Mouse (Mus musculus) forebrain, embryonic 10.5 days (tissue): ENCODE data around the gene Esrp2. TPM values are rescaled to one million over a fixed set of nuclear protein-coding genes. Genes with fewer than 3 reads are reported as not detected.

Experiments
- DNase-seq: peaks from one replicate; pipeline ENCODE4 v3.0.0-alpha.2; 2017; ENCODE audit warnings: low spot score; ENCODE audit errors: extremely low spot score
- H3K27ac ChIP-seq: fragments of 300-500 bp; sonication (generic); 2 replicates; pipeline ENCODE4 v1.5.1; 2016; ENCODE audit warnings: mild to moderate bottlenecking
- H3K27me3 ChIP-seq: fragments of 300-500 bp; sonication (generic); 2 replicates; pipeline ENCODE4 v1.6.1; 2016; ENCODE audit warnings: mild to moderate bottlenecking; ENCODE audit not compliant: poor library complexity, severe bottlenecking
- H3K36me3 ChIP-seq: fragments of 300-500 bp; sonication (generic); replicated peaks from 2 replicates; pipeline ENCODE4 v1.6.1; 2016; ENCODE audit warnings: mild to moderate bottlenecking, moderate library complexity
- H3K4me1 ChIP-seq: fragments of 300-500 bp; sonication (generic); 2 replicates; pipeline ENCODE4 v1.6.1; 2016
- H3K4me3 ChIP-seq: fragments of 300-500 bp; sonication (generic); 2 replicates; pipeline ENCODE4 v1.5.1; 2016; ENCODE audit warnings: mild to moderate bottlenecking, moderate library complexity
- H3K9me3 ChIP-seq: fragments of 300-500 bp; sonication (generic); 2 replicates; pipeline ENCODE4 v1.6.1; 2016; ENCODE audit warnings: mild to moderate bottlenecking, moderate library complexity
- WGBS: fragments of 180-500 bp; shearing (Covaris S2); methylation state at CpG from one replicate; pipeline ENCODE4 v1.1.7; 2016; 5-methylcytosine and 5-hydroxymethylcytosine counted together
- polyA plus RNA-seq: library from polyadenylated mRNA; unstranded; fragments of >200 nt; fragmentation: Nextera tagmentation; extraction: Ambion mirVana; gene quantifications from 2 replicates; pipeline ENCODE4 v1.2.1, GENCODE M21; 2016

Esrp2 gene
- polyA plus RNA-seq = 2.0 and 2.6 TPM in 2 replicates

DNA sequence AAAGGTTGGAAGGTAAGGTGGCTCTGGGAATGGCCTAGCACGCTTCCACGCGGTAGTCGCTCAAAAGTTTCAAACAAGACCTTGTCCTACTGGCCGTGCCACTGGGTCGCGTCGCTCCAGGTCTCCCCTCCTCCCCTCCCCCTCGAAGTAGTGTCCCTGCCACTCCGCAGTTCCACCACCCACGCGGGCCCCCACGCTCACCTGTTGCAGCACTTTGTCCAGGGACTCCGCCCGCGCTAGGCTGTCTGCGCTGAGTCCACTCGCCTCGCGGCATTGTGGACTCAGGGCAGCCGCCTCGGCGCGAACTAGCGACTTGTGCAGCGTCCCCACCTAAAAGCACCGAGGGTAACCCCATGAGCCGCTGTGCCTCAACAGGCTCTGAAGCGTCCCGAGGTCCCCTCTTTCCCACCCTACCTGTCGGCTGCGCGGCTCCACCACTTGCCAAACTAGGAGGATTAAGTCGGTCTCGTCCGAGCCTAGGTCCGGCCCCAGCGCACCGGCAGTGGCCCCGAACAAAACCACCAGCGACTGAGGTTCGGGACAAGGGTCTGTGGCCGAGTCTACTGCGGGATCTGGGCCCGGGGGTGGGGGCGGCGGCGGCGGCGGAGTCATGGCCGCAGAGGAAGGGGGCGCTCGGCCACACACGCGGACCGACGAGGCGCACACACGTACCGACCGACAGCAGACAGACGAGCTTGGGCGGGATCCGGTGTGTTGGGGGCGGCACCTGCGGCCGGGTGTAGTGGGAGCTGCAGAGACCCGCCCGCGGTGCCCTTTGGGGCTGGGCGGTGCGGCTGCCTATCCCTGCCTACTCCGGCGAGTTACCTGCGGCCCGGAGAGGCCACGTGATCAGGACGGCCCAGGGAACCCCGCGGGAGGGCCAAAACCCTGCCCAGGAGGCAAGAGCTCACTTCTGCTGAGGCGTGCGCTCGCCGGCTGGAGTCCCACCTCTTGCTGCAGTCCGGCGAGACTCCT, at the start of gene Esrp2:
Esrp2 (minus strand) TSS at position 819 of the 975 bp plus-strand sequence.
- Histone ChIP-seq H3K4me1 (peaks cover 46% of the 10 kb centered on the region), H3K27me3 (peaks cover 84% of the 10 kb centered on the region), H3K4me3 (peak within 1 kb of the TSS; percentile 59), H3K9me3 (no peaks in the 10 kb centered on the region), H3K27ac (peak within 1 kb of the TSS; percentile 62; the same call in 1 of the 2 replicates), H3K36me3 (peaks cover 21% of the 10 kb centered on the region)
- DNase-seq = peak; percentile 41
- WGBS = under 1% methylated on average over 86 of the region's 86 CpGs

DNA sequence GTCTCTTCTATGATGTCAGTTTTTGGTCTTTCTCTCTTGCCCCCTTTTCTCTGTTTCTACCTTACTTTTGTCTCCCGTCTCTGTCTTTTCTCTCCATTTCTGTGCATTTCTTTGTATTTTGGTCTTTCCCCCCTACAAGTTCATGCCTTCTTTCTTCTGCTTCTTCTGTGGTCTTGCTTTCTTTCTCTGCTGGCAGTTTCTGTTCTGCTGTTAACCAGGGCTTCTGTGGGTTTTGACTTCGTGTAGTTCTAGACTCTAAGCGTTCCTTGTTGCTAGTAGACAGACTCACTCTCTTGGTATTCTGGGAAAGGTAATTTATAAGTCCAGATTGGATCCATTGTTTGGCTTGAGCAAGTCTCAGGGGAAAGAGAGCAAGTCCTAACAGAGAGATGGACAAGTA, 49.6 kb upstream of the Esrp2 start:
- H3K27ac ChIP-seq = no peak overlapping the region
- 95% methylated on average over 3 of the region's 3 CpGs for WGBS
- H3K4me1 ChIP-seq = no peaks in the 10 kb centered on the region
- no peaks in the 10 kb centered on the region; the same call in 1 of the 2 replicates for H3K9me3 ChIP-seq
- H3K27me3 ChIP-seq = no peaks in the 10 kb centered on the region
- no peak overlapping the region for H3K4me3 ChIP-seq
- peaks cover 89% of the 10 kb centered on the region for H3K36me3 ChIP-seq
- DNase-seq = no peak

DNA sequence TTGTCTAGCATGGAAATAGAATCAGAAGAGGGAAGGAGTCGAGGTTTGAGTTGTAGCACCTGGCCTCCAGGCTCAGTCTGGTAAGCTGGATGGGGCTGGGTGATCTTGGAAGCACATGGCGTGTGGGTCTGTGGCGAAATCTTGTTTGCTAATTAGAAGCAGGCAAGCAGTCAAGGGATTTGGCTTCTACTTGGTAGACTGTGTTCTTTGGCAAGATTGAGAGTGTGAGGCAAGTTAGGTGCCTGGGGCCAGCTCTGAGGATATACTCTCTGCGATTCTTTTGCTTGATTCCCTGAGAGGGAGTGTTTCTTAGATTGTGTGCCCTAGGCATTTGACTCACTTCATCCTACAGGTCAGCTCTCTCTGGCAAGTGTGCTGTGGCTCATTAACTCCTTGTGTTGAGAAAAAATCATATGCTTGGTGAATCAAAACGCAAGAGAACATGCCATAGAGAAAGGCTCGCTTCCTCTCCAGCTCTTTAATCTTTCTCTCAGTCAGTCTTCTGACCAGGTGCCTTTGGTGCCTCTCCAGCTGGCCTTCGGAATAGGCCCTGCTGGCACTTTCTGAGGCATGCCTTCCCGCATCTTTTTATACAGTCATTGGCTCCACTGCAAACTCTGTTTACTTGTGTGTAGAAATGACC, 49.0 kb upstream of the Esrp2 start:
- no peaks in the 10 kb centered on the region for H3K4me1 ChIP-seq
- H3K4me3 ChIP-seq = no peak overlapping the region
- no peak overlapping the region for H3K27ac ChIP-seq
- no peaks in the 10 kb centered on the region for H3K27me3 ChIP-seq
- 91% methylated on average over 8 of the region's 8 CpGs for WGBS
- DNase-seq = no peak
- H3K36me3 ChIP-seq = peaks cover 84% of the 10 kb centered on the region
- no peaks in the 10 kb centered on the region; the same call in 1 of the 2 replicates for H3K9me3 ChIP-seq

DNA sequence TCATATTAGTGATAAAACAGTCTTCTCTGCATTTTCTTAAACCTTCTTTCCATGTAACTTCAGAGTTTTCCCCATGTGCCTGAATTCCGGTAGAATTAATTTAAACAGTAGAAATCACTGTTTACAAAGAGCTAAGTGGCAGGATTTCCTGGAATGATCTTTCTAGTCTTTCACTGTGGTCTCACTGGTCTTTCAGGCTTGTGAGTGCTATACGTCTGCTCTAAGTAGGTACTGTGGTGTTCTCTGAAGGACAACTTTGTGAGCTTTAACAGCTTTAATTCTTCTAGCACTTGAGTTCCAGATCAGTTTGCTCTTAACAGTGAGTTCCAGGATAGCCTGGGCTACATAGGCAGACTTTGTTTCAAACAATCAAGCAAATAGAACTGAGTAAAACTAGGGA, 41.7 kb upstream of the Esrp2 start:
- no peaks in the 10 kb centered on the region for H3K27me3 ChIP-seq
- no peak overlapping the region for H3K27ac ChIP-seq
- H3K4me3 ChIP-seq = no peak overlapping the region
- DNase-seq = no peak
- 93% methylated on average over 2 of the region's 2 CpGs for WGBS
- H3K36me3 ChIP-seq = peaks cover 41% of the 10 kb centered on the region
- peaks cover 21% of the 10 kb centered on the region for H3K4me1 ChIP-seq
- no peaks in the 10 kb centered on the region for H3K9me3 ChIP-seq

DNA sequence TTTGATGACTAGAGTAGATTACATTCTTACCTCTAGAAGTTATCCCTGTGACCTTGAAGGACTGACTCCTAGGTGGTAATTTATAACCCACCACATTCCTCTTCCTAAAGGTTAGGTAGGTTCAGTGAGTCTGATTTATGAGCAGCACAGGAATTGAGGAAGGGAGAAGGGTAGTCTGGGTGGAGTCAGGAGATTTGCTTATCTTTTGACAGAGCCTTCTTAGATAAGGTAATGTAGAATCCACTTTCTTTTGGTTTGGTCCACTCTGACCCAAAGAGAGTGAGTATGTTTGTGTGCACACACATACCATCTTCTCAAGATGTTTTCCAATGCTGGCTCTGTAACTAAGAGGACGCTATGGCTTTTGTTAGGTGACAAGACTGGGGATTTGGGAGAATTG, 40.8 kb upstream of the Esrp2 start:
- H3K27me3 ChIP-seq = no peaks in the 10 kb centered on the region
- peaks cover 21% of the 10 kb centered on the region for H3K4me1 ChIP-seq
- 80% methylated on average over 1 of the region's 1 CpGs for WGBS
- H3K36me3 ChIP-seq = peaks cover 42% of the 10 kb centered on the region
- no peak for DNase-seq
- peak overlapping the region; percentile 1; the same call in 1 of the 2 replicates for H3K27ac ChIP-seq
- H3K4me3 ChIP-seq = no peak overlapping the region
- no peaks in the 10 kb centered on the region for H3K9me3 ChIP-seq

DNA sequence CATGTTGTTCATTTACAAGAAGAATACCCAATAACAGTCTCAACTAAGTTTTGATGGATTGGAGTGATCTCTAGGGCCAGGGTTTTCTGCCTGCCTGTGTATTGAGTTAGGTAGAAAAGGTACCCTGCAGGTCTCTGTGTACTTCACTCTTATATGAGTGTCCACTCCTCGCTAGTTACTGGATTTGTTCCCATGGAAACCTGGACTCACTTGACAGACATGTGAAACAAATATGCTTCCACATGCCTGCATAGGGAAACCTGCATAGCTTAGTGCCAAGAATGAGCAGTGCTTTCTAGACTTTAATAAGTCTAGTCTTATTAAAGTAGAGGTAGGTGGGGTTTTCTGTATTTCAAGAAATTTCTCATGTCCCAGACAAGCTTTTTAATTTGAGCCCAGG, 40.1 kb upstream of the Esrp2 start:
- no peak for DNase-seq
- Histone ChIP-seq H3K27me3 (no peaks in the 10 kb centered on the region), H3K4me1 (peaks cover 21% of the 10 kb centered on the region), H3K4me3 (no peak overlapping the region), H3K27ac (0 out of 2 replicates have a peak overlapping the region, but pooled peaks have one; percentile 11), H3K36me3 (peaks cover 37% of the 10 kb centered on the region), H3K9me3 (no peaks in the 10 kb centered on the region)
- WGBS = 28% methylated on average over 1 of the region's 1 CpGs

DNA sequence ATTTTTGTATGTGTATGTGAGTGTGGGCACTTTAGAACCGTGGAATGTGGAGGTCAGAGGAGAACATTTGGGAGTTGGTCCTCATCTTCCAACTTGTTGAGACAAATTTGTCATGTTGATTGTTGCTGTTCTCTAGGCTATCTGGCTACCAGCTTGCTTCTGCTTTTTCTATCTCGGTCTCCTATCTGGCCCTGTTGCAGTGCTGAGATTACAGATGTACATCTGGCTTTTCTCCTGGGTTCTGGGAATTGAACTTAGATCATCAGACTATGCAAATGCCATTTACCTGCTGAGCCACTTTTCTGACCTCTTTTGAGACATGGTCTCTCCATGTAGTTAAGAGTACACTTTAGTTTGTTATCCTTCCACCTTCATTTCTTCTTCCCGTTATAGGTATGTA, 36.8 kb upstream of the Esrp2 start:
- H3K36me3 ChIP-seq = peaks cover 20% of the 10 kb centered on the region
- H3K4me3 ChIP-seq = no peak overlapping the region
- no peak for DNase-seq
- no peaks in the 10 kb centered on the region for H3K9me3 ChIP-seq
- H3K4me1 ChIP-seq = peaks cover 34% of the 10 kb centered on the region
- 92% methylated on average over 3 of the region's 3 CpGs for WGBS
- no peaks in the 10 kb centered on the region for H3K27me3 ChIP-seq
- no peak overlapping the region for H3K27ac ChIP-seq

DNA sequence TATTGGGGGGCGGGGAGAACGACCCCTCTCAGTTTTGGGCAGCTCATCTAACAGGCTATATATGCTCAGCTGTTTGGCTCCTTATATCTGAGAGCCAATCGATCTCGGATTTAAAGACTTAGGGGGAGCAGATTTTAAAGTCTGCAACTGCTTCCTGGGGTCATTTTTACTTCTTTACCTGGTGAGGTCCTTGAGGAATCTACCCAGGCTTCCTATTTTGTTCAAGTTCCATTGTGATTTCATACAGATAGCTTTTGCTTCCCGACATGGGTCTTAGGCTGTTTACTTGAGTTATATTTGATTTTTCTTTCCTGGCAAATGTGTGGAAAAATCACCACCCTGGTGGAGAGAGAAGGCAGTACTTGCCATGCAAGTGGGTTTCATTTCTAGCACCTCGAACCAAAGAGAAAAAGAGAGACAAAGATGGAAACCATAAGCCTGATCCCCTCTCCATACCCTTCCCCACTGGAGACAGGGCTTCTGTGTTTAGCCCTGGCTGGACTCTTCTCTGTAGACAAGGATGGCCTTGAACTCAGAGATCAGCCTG, 33.2 kb upstream of the Esrp2 start:
- Histone ChIP-seq H3K4me1 (peaks cover 23% of the 10 kb centered on the region), H3K9me3 (no peaks in the 10 kb centered on the region), H3K4me3 (peak overlapping the region; percentile 96), H3K27me3 (no peaks in the 10 kb centered on the region), H3K27ac (no peak overlapping the region), H3K36me3 (peaks cover 23% of the 10 kb centered on the region)
- no peak for DNase-seq
- 58% methylated on average over 6 of the region's 6 CpGs for WGBS

DNA sequence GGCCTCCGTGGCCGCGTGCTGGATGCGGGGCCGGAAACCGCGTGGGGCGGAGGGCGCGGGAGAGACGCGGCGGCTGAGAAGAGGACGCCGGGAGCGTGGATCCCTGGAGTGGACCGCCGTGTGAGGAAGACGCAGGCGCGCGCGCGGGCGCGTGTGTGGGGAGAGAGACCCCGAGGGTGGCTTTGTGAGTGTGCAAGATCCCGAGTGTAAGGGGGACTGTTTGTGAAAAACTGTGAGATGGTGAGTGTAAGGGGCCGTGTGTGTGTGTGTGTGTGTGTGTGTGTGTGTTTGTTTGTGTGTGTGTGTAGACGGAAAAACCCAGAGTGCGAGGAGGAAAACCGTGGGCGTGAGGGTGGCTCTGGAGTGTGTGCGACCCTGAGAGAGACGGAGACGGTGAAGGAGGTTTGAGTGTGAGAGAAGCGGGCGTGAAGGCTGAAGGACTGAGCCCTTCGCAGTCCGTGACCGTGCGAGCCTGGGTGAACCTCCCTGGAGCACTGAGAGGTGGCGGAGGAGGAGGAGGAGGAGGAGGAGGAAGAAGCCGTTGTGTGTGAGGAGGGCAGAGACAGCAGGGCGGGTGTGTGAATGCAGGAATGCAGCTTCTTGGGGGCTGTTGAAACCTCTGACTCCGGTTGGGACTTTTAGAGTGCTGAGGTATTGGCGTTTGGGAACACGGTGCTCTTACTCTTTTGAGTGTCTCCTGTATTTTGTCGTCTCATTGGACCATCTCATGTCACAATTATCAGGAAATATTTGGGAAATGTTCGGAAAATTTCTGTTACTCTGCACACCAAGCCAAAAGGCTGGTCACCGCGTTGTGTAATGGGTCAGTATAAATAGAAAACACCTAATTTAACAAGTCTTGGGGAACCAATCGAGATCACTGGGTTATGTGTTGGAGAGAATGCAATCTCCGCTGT, 32.5 kb upstream of the Esrp2 start:
- WGBS = 3% methylated on average over 54 of the region's 54 CpGs
- Histone ChIP-seq H3K27ac (peak overlapping the region; percentile 98), H3K27me3 (no peaks in the 10 kb centered on the region), H3K9me3 (no peaks in the 10 kb centered on the region), H3K4me3 (peak overlapping the region; percentile 96), H3K36me3 (peaks cover 28% of the 10 kb centered on the region), H3K4me1 (peaks cover 23% of the 10 kb centered on the region)
- peak; percentile 59 for DNase-seq

DNA sequence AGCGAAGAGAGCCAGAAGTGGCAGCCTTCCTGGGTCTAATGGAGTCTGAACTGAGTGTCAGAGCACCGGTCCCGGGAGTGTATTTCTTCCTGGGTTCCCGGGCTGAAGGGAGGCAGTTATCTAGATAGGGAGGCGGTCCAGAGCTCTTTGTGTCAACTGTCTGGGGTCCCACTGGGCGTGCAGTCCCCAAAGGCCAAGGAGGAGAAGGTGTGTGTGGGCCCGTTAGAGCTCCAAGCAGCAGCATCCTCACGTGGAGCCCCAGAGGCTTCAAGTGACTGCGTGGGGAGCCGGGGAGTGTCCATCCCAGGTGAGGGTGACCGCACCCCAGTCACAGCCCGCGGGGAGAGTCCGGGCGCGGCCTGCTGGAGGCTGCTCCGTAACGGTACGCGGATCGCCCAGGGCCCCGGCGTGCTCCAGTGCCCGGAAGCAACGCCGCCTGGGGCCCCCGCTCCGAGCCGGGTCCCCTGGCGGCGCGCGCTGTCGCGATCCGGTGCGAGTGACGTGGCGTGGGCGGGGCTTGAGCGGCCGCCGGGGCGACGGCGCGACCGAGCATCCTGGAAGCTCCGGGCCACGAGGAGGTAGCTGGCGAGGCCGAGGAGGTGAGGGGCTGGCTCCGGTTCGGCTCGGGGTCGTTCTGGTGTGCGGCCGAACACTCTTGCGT, 31.7 kb upstream of the Esrp2 start, which contains the start of gene Slc7a6:
Slc7a6 (plus strand) TSS at position 502 of the 661 bp plus-strand sequence.
- peak within 1 kb of the TSS; percentile 98 for H3K27ac ChIP-seq
- peaks cover 23% of the 10 kb centered on the region for H3K4me1 ChIP-seq
- peaks cover 33% of the 10 kb centered on the region for H3K36me3 ChIP-seq
- peak within 1 kb of the TSS; percentile 96 for H3K4me3 ChIP-seq
- no peaks in the 10 kb centered on the region for H3K27me3 ChIP-seq
- WGBS = under 1% methylated on average over 59 of the region's 59 CpGs
- peak; percentile 80 for DNase-seq
- no peaks in the 10 kb centered on the region for H3K9me3 ChIP-seq

DNA sequence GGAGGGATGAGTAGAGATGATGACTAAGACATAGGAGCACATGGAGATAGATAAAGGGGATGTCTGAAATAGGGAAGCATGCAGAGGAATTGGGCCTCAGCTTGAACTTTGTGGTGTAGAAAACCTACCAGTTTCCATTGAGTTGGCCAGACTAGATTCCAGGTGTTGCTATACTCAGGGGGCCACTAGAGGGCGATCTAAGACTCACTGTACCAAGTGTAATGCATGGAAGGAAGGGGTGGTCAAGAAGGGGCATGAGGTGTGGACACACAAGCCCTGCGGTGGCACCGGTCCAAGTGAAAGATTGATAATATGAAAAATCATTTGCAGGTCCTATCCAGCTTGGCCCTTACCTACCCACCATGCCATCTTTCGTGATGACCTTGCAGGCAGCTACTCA, 28.7 kb upstream of the Esrp2 start:
- H3K27ac ChIP-seq = no peak overlapping the region
- H3K9me3 ChIP-seq = no peaks in the 10 kb centered on the region
- H3K27me3 ChIP-seq = no peaks in the 10 kb centered on the region
- no peak overlapping the region for H3K4me3 ChIP-seq
- peaks cover 23% of the 10 kb centered on the region for H3K4me1 ChIP-seq
- peaks cover 52% of the 10 kb centered on the region for H3K36me3 ChIP-seq
- WGBS = 57% methylated on average over 4 of the region's 4 CpGs
- peak; percentile 55 for DNase-seq
